Mouse (Mus musculus): Measurements from ENCODE around the gene Leap2.

The Leap2 gene

DNA sequence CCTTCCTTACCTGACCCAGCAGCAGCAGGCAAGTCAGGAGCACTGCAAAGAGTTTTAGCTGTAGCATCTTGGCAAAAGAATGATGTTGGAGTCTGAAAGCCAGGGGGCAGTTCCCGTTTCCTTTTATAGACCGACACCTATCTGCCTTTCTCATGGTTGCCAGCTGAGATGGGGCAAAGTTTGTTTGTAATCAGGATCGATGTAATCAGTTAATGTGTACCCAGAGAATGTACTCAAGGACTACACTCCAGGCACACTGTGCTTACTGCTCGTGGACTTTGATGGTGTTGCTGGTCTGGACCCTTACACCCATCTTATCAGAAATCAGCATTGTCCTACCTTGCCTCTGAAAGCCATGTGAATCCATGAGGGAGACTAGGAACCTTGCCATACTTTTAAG lies at the start of gene Leap2:
Gene Leap2, minus strand, starts transcription at position 135 of the 400 bp plus-strand sequence.
- no peak for DNase-seq (ENCODE audit: low spot score)

DNA sequence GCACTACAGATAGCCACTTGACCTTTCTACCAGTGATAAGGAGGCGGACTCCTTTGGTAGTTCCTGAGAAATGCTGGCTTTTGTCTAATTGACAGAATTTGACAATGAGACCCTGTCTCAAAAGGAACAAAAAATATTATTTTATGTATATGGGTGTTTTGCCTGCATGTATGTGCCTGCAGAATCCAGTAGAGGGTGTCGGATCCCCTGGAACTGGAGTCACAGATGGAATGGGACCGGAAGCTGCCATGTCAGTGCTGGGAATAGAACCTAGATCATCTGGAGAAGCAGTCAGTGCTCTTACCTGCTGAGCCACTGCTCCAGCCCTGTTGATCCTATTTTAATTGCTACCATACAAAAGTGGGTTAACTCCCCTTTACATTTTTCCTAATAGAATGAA lies 49.7 kb upstream of the Leap2 start:
- DNase-seq (ENCODE audit: low spot score): no peak

DNA sequence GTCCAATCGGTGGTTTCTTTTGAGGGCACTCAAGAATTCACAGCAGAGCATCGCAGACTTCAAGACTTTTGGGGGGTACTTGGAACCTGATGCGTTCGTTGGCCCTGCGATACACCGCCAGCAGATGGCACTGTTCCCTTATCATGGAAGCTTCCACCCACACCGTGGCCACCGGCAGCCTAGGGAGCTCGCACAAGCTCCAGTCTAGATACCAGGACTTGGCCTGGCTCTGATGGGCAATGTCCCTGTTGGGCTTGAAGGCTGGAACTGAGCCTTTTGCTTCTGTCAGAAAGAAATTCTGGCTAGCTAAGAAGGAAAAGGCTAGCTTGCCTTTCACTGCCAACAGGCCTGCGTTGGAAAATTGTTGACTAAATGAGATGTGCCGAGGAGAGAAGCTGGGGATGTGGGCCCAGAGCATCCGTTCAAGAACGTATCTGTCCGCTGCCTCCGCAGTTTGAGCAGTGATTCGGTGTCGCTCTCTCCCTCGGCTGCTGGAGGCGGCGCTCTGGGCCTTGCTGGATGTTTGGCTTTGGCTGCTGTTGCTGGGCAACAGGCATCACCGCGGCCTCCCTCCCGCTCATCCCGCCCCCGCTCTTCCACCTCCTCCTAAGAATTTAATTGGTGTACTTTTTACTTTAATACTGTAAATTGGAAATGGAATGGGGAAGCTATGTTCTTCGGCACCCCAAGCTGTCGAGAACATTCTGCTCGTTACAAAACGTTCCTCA lies 47.2 kb upstream of the Leap2 start, which contains the start of gene Gm9837:
Gene Gm9837, minus strand, starts transcription at position 512 of the 728 bp plus-strand sequence.
- peak; percentile 91 for DNase-seq (ENCODE audit: low spot score)

DNA sequence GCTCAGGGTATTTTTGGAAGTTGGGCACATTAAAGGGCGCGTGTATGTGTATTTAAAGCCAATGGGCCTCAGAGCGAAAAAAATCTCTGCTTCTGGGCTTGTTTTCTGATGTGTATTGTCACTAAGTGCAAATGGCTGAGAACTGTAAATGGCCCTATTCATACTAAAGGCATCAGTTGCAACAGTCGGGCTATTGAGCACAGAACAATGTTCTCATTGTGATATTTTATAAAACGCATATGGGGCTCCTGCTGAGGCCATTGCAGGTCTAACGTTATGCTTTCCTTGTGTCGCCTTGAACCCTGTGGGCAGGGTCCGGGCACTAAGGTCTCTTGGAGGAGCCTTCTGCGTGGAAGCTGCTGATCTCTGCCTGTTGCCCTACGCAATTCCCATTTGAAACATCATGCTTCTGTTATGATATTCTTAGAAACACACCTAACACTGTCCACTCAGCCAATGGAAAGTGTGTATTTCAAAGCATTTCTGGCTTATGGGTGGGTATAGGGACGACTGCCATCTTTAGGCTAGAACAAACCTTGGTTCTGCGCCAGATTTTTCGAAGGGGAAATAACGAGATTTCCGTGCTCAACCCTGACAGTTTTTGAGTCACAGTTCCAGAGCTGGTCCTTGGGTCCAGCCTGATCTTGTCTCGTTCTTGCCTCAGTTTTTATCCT lies 46.5 kb upstream of the Leap2 start:
- DNase-seq (ENCODE audit: low spot score): peak; percentile 54

DNA sequence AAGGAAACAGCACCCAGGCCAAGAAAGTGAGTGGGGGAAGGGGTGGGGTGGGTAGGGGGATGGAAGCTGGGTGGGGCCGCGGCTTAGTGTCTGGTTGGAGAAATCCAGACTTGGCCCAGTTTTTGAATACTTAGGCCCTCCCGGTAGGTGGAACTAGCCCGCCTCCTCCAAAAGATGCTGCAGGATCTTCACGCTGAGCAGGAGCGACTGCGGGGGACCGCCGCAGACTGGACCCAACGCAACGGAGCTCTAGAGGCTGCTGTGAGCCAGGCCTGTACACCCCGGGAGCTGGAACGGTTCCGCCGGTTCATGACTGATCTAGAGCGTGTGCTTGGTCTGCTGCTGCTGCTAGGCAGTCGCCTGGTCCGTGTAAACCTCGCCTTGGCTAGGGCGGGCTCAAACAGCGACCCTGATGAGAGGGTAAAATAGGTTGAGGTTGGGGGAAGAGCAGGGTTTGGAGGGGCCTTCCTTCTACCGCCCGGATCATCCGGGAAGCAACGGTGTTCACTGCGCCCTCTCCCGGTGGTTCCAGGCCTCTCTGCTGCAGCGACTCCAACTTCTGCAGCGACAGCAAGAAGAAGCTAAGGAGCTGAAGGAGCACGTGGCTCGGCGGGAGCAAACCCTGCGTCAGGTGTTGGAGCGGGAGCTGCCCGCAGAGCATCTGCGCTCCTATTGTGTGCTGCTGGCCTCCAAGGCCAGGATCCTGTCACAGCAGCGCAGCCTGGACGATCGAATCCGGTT lies 43.4 kb upstream of the Leap2 start:
- DNase-seq (ENCODE audit: low spot score): peak; percentile 83

DNA sequence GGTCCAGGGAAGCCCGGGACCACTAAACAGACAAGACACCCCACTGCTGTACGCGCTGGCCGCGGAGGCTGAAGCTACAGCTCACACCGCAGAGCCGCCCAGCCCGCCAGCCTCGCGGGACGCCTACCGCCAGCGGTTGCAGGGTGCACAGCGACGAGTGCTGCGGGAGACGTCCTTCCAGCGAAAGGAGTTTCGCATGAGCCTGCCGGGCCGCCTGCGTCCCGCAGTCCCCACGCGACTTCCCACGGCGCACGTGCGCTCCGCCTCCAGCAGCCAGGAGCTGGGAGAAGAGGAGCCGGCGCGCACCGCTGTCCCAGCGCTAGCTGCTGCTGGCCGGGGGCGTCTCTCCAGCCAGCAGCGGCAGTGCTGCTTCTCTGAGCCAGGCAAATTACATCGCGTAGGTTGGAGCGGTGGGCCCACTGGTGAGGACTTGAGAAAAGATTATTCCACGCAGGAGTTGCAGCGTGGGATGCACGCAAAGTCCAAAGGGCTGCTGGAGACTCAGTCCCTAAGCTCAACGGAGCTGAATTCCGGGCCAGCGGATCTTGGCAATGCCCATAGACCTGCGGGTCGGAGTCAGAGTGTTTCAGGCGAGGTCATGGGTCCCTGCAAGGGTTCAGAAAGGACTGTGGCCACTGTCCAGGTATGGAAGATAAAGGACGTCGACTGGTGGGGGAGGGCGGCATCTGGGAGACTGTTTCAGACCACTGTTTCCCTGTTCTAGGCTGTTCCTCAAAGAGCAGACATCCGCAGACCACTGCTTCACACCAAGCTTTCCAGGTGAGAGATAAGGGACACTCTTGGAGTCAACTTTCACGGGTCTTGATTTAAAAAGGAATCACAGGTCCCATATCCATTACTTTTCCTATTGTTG lies 40.8 kb upstream of the Leap2 start:
- no peak for DNase-seq (ENCODE audit: low spot score)

DNA sequence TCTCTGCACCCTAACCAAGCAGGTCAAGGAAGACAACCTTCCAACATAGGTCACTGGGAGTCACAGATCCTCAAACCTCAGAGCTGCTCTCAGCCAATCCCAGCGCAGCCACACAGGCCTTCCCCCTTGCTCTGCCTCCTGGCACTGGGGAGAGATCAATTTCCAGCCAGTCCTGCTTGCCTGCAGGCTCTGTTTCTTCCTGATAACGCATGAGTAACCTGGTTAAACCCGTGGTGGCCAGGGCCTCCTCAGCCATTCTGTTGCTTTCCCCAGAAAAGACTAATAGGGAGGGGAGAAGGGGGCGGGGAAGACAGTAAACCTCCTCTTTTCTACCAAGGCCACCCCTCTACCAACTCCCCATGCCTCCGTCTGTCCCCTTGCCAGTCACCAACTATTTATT lies 38.8 kb upstream of the Leap2 start:
- peak; percentile 51 for DNase-seq (ENCODE audit: low spot score)

DNA sequence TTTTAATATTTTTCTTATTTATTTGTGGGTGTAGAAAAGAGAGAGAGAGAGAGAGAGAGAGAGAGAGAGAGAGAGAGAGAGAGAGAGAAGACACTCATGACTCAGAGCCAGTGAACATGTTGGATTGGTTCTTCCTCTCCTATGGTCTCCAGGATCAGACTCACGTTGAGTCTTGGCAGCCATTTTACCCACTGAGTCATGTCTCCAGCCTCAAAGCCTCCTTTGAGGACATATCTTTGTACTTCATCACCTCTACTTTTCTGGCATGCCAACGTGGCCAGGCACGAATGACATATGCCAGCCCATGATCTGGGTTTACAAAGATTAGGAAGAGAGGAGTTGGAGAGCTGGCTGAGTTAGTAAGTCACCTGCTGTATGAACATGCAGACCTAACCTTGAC lies 37.2 kb upstream of the Leap2 start:
- DNase-seq (ENCODE audit: low spot score): no peak

DNA sequence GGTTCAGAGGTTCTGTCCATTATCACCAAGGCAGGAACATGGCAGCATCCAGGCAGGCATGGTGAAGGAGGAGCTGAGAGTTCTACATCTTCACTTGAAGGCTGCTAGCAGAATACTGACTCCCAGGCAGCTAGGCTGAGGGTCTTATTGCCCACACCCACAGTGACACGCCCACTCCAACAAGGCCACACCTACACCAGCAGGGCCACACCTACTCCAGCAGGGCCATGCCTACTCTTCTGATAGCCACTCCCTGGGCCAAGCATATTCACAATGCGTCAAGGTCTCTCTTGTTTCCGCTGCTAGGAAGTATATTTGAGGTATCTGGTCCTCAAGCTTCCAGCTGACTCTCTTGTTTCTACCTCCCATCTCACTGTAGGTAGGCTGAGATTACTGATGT lies 36.0 kb upstream of the Leap2 start:
- DNase-seq (ENCODE audit: low spot score): no peak

DNA sequence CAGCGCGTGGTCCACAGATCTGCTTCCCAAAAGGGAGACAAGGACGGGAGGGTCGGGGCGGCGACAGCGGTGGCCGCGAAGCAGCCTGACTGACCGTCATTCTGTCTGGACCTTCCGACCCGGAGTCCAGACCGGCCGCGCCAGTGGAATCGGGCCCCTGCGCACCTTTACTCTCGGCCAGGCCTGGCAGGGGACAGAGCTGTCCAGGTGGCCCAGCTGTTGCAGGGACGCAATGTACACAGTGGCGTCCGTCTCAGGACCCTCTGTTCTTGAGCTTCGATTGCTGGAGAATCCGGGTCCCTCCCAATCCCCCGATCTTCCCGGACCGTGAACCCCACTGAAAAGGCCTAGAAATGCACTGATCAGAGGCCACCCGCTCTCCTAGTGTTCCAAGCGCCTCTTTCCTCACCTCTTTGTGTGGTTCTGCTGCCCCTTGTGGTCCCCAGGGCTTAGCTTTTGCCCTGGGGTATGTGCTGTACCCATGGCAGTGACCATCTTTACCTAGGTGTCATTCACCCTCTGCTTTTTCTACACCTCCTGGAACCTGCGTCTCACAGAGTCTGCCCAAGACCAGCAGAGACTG lies 34.5 kb upstream of the Leap2 start:
- no peak for DNase-seq (ENCODE audit: low spot score)

DNA sequence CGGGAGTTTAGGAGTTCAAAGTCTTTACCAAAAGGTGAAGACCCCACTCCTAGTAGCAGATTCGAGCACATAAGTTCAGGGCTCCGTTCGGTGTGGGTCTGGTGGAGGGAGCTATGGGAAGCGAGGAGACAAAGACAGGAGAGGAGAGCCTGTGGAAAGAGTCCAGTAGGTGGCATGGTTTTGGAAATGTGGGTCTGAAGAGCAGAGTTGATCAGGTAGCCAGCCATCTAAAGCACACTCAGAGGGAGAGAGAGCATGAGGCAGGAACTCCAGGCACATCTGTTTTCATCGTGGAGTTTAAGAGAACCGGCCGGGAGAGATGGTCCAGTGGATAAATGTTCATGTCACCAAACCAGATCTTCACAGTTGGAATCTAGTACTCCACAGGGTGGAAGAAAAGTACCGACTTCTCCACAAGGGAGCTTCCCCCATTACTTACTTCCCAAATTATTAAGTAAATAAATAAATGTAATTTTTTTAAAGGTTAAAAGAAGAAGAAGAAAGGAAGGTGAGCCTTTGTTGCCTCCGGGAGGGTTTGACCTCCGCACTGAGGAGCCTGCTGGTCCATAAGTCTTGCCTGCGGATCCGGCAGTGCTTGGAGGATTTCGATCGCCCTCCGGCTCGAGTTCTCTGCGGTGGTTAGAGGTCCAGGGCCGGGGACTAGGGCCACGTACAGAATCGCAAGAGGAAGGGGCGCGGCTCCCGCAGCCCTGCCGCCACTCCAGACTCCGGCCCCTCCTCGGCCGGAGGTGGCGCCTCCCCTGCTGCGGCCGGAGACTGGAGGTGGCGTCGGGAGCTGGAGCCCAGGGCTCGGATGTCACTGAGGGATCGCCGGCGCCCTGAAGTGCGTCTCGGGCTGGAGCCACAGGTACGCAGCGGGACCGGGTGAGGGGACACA lies 33.8 kb upstream of the Leap2 start, which contains the start of the genes Gm10447 and Shroom1:
Gene Gm10447, minus strand, starts transcription at position 637 of the 898 bp plus-strand sequence.
Gene Shroom1, plus strand, starts transcription at position 732 of the 898 bp plus-strand sequence.
- peak; percentile 73 for DNase-seq (ENCODE audit: low spot score)

DNA sequence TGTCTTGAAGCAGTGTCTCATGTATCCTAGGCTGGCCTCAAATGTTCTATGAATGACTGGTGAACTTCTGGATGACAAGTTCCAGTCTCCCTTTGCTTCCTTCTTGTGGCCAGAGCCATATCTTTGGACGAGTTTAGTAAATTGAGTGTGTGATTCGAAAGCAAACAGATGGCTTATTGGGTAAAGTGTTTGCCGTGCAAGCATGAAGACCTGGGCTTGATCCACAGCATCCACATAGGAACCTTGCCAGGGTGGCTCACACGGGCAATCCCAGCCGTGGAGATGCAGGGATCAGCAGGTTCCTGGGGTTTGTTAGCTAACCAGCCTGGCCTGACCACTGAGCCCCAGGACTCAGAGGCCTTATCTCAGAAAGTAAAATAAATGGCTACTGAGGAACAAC lies 30.1 kb upstream of the Leap2 start:
- DNase-seq (ENCODE audit: low spot score): no peak

DNA sequence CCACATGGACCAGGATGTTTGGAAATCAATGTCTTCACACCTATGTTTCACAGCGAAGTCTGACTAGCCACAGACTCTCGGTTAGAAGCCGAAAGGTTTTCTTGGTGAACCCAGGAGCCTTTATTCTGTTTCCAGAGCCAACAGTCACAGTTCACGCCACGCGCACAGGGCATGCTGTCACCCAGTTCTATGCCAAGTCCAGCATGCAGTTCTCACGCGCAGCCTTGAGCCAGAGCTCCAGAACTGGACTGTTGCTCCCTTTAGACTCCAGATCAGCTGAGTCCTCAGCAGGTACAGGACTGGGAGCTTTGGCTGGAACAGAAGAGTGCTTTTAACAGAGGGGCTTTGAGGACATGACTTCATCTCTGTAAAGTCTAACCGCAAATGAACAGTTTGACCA lies 29.4 kb upstream of the Leap2 start:
- no peak for DNase-seq (ENCODE audit: low spot score)

DNA sequence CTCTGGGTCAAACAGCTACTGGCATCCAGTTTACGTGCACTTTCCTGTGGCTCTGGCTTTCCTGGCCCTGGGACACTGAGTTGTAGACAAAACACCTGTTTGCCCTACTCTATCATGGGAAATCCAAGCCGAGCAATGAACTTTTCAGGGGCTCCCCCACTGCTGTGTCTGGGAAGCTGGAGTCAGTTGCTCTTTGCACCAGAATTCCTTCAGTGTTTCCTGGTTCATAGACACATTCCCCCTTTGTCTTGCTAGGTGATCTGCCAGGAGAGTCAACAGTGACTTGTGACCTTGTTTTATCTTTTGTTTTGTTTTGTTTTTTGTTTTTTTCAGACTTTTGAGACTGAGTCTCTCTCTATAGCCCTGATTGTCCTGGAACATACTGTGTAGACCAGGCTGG lies 28.4 kb upstream of the Leap2 start:
- no peak for DNase-seq (ENCODE audit: low spot score)

DNA sequence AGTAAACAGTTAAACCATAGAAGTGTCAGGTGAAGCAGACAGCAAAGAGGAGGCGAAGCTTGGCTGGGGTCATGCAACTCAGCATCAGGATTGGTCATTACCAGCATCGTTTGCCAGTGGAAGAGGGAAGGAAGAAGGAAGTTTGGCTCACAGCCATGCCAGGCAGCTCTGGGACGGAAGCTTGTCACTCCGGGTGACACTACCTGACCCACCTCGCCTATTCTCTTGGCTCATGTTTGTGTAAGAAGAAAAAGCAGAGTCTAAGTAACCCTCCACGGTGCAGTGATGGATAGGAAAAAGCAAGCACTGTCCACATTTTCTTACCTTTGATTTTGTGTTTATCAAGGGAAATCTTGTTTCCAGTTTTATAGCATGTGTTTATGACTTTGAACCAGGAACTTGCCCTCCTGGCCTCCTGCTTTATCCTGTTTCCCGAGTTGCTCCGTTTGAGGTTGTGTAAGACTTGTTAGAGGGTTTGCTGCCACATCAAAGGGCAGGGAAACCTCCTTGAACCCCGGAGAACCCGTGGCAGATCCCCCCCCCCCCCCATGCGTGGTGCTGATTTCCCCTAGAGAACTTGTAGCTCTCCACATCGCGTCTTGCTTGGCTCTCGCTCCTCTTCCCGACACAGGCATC lies 27.2 kb upstream of the Leap2 start:
- DNase-seq (ENCODE audit: low spot score): peak; percentile 53

DNA sequence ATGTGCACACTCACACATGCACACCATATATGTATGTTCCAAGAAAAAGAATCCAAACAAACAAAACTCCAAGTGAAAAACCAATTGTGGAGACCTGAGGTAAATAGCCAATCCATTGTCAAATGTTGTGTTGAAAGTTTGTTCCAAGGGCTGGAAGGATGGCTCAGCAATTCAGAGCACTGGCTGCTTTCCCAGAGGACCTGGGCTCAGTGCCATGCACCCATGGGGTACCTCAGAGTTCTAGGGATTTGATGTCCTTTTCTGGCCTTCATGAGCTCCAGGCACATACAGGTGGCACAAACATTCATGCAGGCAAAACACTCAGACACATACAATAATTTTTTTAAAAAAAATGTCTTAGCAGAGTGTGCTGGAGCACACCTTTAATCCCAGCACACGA lies 25.6 kb upstream of the Leap2 start:
- DNase-seq (ENCODE audit: low spot score): peak; percentile 53

DNA sequence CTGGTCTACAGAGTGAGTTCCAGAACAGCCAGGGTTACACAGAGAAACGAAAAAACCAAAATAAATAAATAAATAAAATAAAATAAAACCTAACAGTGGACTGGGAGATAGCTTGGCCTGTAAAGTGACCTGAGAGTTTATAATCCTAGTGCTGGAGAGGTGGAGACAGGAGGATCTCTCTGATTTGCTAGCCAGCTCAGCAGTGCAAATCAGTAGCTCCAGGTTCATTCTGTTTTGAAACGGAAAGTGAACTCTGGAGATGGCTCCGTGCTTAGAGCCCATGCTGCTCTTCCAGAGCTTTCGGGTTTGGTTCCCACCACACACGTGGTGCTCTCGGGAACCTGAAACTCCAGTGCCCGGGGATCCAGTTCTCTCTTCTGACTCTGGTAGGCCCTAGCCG lies 25.0 kb upstream of the Leap2 start:
- DNase-seq (ENCODE audit: low spot score): no peak

DNA sequence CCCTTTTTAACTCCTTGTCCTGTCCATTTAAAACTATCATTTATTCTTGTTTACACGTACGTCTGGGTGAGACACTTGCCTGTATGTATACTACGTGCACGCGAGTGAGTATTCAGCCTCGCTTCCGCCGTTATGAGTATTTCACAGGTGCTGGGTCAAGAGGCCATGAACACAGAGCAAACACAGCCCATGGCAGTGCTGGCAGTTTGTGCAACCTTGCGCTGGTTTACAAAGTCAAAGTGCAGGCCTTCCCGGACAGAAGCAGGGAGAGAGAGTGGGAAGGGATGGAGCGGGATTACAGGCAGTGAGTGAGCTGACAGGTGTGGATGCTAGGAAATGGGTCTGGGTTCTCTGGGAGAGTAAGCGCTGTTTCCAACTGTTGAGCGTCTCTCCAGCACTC lies 23.2 kb upstream of the Leap2 start:
- no peak for DNase-seq (ENCODE audit: low spot score)

DNA sequence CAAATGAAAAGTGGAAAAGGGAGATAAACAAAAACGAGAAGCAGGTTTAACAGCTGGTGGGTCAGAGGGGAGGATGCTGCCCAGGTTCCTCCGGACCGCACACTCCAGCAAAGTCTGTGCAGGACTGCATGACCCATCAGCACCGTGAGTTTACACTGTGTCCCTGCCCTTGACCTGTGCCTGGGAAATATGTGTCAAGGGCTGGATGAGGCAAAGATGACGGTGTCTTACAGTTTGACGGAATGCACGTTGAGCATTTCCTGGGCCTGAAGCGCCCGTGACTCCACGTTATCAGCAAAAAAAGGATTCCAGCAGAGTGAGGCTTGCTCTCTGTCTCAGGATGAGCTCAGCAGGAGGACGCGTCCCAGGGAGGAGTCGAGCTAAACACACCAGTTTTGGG lies 22.6 kb upstream of the Leap2 start:
- DNase-seq (ENCODE audit: low spot score): no peak

DNA sequence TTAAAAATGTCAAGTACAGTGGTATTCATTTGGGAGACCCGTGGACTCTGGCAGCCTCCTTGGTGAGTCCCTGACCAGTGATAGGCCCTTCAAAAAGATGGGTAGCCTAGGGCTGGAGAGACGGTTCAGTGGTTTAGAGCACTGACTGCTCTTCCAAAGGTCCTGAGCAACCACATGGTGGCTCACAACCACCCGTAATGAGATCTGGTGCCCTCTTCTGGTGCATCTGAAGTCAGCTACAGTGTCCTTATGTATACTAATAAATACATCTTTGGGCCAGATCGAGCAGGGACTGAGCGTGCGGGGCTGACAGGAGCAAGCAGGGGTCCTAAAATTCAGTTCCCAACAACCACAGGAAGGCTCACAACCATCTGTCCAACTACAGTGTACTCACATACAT lies 20.9 kb upstream of the Leap2 start:
- DNase-seq (ENCODE audit: low spot score): peak; percentile 51

All from urinary bladder, postnatal 14 days (tissue).